Mouse (Mus musculus): ENCODE measurements around the gene Klhl3. TPM values are rescaled to one million over a fixed set of nuclear protein-coding genes. Genes with fewer than 3 reads are reported as not detected.
"Not testable (repeated sequence)": the region's sequence is repeated elsewhere in the genome, so short reads cannot be mapped to it uniquely, and the experiment has no call there.

Gene Klhl3
- polyA plus RNA-seq (2012; rRNA removed): 4.3 and 5.2 TPM in 2 replicates

GRCm38 (mm10) chr13:58113061-58113900 is at the start of gene Klhl3:
Klhl3 (minus strand) TSS chr13:58113592.
- DNase-seq (ENCODE audit: low read depth): no peak

- no peak for DNase-seq (ENCODE audit: low read depth)
These were observed 47.4 kb upstream of the Klhl3 start for GRCm38 (mm10) chr13:58160761-58161160.

GRCm38 (mm10) chr13:58158099-58158912 is 44.9 kb upstream of the Klhl3 start:
- no peak for DNase-seq (ENCODE audit: low read depth)

GRCm38 (mm10) chr13:58157447-58158098 is 44.2 kb upstream of the Klhl3 start, which contains the start of gene Idnk:
Idnk (plus strand) TSS chr13:58157649.
- DNase-seq (ENCODE audit: low read depth): no peak

GRCm38 (mm10) chr13:58157036-58157435 is 43.6 kb upstream of the Klhl3 start:
- DNase-seq (ENCODE audit: low read depth): no peak

GRCm38 (mm10) chr13:58156031-58156430 is 42.6 kb upstream of the Klhl3 start:
- DNase-seq (ENCODE audit: low read depth): no peak

GRCm38 (mm10) chr13:58150442-58150841 is 37.0 kb upstream of the Klhl3 start:
- no peak for DNase-seq (ENCODE audit: low read depth)

- no peak for DNase-seq (ENCODE audit: low read depth)
These were observed 36.2 kb upstream of the Klhl3 start for GRCm38 (mm10) chr13:58149629-58150028.

- DNase-seq (ENCODE audit: low read depth): no peak
These were observed 35.7 kb upstream of the Klhl3 start for GRCm38 (mm10) chr13:58149033-58149558.

GRCm38 (mm10) chr13:58148256-58148831 is 35.0 kb upstream of the Klhl3 start:
- DNase-seq (ENCODE audit: low read depth): no peak

- no peak for DNase-seq (ENCODE audit: low read depth)
These were observed 34.4 kb upstream of the Klhl3 start for GRCm38 (mm10) chr13:58147760-58148159.

GRCm38 (mm10) chr13:58146603-58147002 is 33.2 kb upstream of the Klhl3 start:
- DNase-seq (ENCODE audit: low read depth): not testable (repeated sequence)

- no peak for DNase-seq (ENCODE audit: low read depth)
These were observed 18.3 kb upstream of the Klhl3 start for GRCm38 (mm10) chr13:58131692-58132091.

GRCm38 (mm10) chr13:58129687-58130246 is 16.4 kb upstream of the Klhl3 start:
- DNase-seq (ENCODE audit: low read depth): no peak

- no peak for DNase-seq (ENCODE audit: low read depth)
These were observed 15.6 kb upstream of the Klhl3 start for GRCm38 (mm10) chr13:58128768-58129671.

- DNase-seq (ENCODE audit: low read depth): no peak
These were observed 15.0 kb upstream of the Klhl3 start, which contains the start of gene Hnrnpa0 for GRCm38 (mm10) chr13:58128396-58128767. Hnrnpa0 (minus strand) TSS chr13:58128556.

GRCm38 (mm10) chr13:58127766-58128361 is 14.5 kb upstream of the Klhl3 start:
- DNase-seq (ENCODE audit: low read depth): no peak

- DNase-seq (ENCODE audit: low read depth): no peak
These were observed 13.7 kb upstream of the Klhl3 start for GRCm38 (mm10) chr13:58126862-58127765.

GRCm38 (mm10) chr13:58126126-58126525 is 12.7 kb upstream of the Klhl3 start:
- no peak for DNase-seq (ENCODE audit: low read depth)

Measured in gonadal fat pad, adult 2 months (tissue).